Mouse (Mus musculus): ENCODE results near the gene Rnf187. TPM values are rescaled to one million over a fixed set of nuclear protein-coding genes. Genes with fewer than 3 reads are reported as not detected.
A peak's percentile ranks its signal among the peaks of the same experiment; 100 is the strongest.

Rnf187 gene
- total and polyA plus RNA-seq, 3 experiments: 185 to 195 (median 188) TPM

- DNase-seq (ENCODE audit: extremely low read depth): no peak
- peaks cover 11 to 30% of the 10 kb centered on the region in 2 experiments for H3K4me1 ChIP-seq (ENCODE audit: control insufficient read depth in 1 of 2, insufficient read depth in 2 of 2)
- peak overlapping the region in 2 of 3 experiments; percentile 85 to 96 for H3K4me3 ChIP-seq (replicated peaks in 1 of 3; ENCODE audit: low read depth in 2 of 3, low read length in 2 of 3, poor library complexity in 1 of 3)
- dilution Hi-C loops (cut with MboI; ENCODE audit: extremely low pct_ligation_motif_present, extremely low pct_unique_long_range_greater_than_20kb, low sequenced_read_pairs) (no loop called here), in situ Hi-C loops (cut with MboI; ENCODE audit: low pct_ligation_motif_present, low pct_unique_long_range_greater_than_20kb, low sequenced_read_pairs) (no loop called here)
- peak overlapping the region; percentile 22; the same call in 1 of the 2 replicates for H3K4me2 ChIP-seq (ENCODE audit: insufficient read depth, low read depth, poor library complexity, severe bottlenecking)
- H3K9ac ChIP-seq (ENCODE audit: insufficient read depth, low read depth): peak overlapping the region; percentile 8; the same call in 1 of the 2 replicates
- no peak overlapping the region for H3K27ac ChIP-seq (ENCODE audit: insufficient read depth, low read depth)
- peaks cover 23% of the 10 kb centered on the region for H3K27me3 ChIP-seq (replicated peaks)
- peaks cover 20 to 30% of the 10 kb centered on the region in 2 experiments for H3K36me3 ChIP-seq (replicated peaks in 1 of 2; ENCODE audit: control insufficient read depth in 1 of 2, insufficient read depth in 1 of 2, low read length in 1 of 2)
- TF ChIP-seq HCFC1 (IDR thresholded peaks at IDR 0.05; ENCODE audit: low read depth, low read length) (no peak), CHD1 (IDR thresholded peaks at IDR 0.05; ENCODE audit: low read depth, low read length) (no peak), CTCF (conservative IDR thresholded peaks at IDR 0.05 in 1 of 2, IDR thresholded peaks at IDR 0.05 in 1 of 2; ENCODE audit: low read depth in 2 of 2, low read length in 2 of 2) (peak in 1 of 2 experiments; percentile 22; a peak in 2 of 4 replicates), IRF4 (IDR thresholded peaks at IDR 0.05; ENCODE audit: low read depth, low read length) (0 out of 2 replicates have a peak, but pooled peaks have one; percentile 0), MXI1 (IDR thresholded peaks at IDR 0.05; ENCODE audit: low read depth, low read length) (no peak)
- H3K9me3 ChIP-seq (replicated peaks; ENCODE audit: low read length): peaks cover 6% of the 10 kb centered on the region
- peaks cover 9% of the 10 kb centered on the region for H3K79me2 ChIP-seq (replicated peaks; ENCODE audit: control insufficient read depth, extremely low read depth, insufficient read depth, poor library complexity, severe bottlenecking)
These were observed 348 bp upstream of the Rnf187 start for GRCm38 (mm10) chr11:58939088-58939439.

GRCm38 (mm10) chr11:58937909-58938308, 807 bp downstream of the Rnf187 start:
- Histone ChIP-seq H3K4me3 (replicated peaks in 1 of 3; ENCODE audit: low read depth in 2 of 3, low read length in 2 of 3, poor library complexity in 1 of 3) (peak overlapping the region; percentile 85 to 96 (median 89)), H3K9ac (ENCODE audit: insufficient read depth, low read depth) (peak overlapping the region; percentile 90), H3K79me2 (replicated peaks; ENCODE audit: control insufficient read depth, extremely low read depth, insufficient read depth, poor library complexity, severe bottlenecking) (peaks cover 9% of the 10 kb centered on the region), H3K4me1 (ENCODE audit: control insufficient read depth in 1 of 2, insufficient read depth in 2 of 2) (peaks cover 11 to 30% of the 10 kb centered on the region in 2 experiments), H3K27ac (ENCODE audit: insufficient read depth, low read depth) (no peak overlapping the region), H3K4me2 (ENCODE audit: insufficient read depth, low read depth, poor library complexity, severe bottlenecking) (peak overlapping the region; percentile 61), H3K9me3 (replicated peaks; ENCODE audit: low read length) (peaks cover 6% of the 10 kb centered on the region), H3K36me3 (replicated peaks in 1 of 2; ENCODE audit: control insufficient read depth in 1 of 2, insufficient read depth in 1 of 2, low read length in 1 of 2) (peaks cover 32 to 41% of the 10 kb centered on the region in 2 experiments), H3K27me3 (replicated peaks) (peaks cover 12% of the 10 kb centered on the region)
- dilution Hi-C loops (cut with MboI; ENCODE audit: extremely low pct_ligation_motif_present, extremely low pct_unique_long_range_greater_than_20kb, low sequenced_read_pairs) (no loop called here), in situ Hi-C loops (cut with MboI; ENCODE audit: low pct_ligation_motif_present, low pct_unique_long_range_greater_than_20kb, low sequenced_read_pairs) (no loop called here)
- DNase-seq (ENCODE audit: extremely low read depth): no peak
- TF ChIP-seq MAZ (IDR thresholded peaks at IDR 0.05; ENCODE audit: low read depth, low read length): no peak
- no peak for TF ChIP-seq CTCF (conservative IDR thresholded peaks at IDR 0.05 in 1 of 2, IDR thresholded peaks at IDR 0.05 in 1 of 2; ENCODE audit: low read depth in 2 of 2, low read length in 2 of 2)
- TF ChIP-seq TCF12 (IDR thresholded peaks at IDR 0.05; ENCODE audit: low read depth, low read length): 0 out of 2 replicates have a peak, but pooled peaks have one; percentile 30
- no peak for TF ChIP-seq ZNF384 (IDR thresholded peaks at IDR 0.05; ENCODE audit: low read depth, low read length)
- peak; percentile 61 for TF ChIP-seq NRF1 (IDR thresholded peaks at IDR 0.05; ENCODE audit: low read depth, low read length)
- TF ChIP-seq USF1 (IDR thresholded peaks at IDR 0.05; ENCODE audit: low read depth, low read length): no peak

GRCm38 (mm10) chr11:58931576-58931975, 7.1 kb downstream of the Rnf187 start:
- peaks cover 52 to 60% of the 10 kb centered on the region in 2 experiments for H3K36me3 ChIP-seq (replicated peaks in 1 of 2; ENCODE audit: control insufficient read depth in 1 of 2, insufficient read depth in 1 of 2, low read length in 1 of 2)
- peaks cover 0 to 14% of the 10 kb centered on the region in 2 experiments; a peak in 3 of 4 replicates for H3K4me1 ChIP-seq (ENCODE audit: control insufficient read depth in 1 of 2, insufficient read depth in 2 of 2)
- in situ Hi-C loops (cut with MboI; ENCODE audit: low pct_ligation_motif_present, low pct_unique_long_range_greater_than_20kb, low sequenced_read_pairs) (no loop called here), dilution Hi-C loops (cut with MboI; ENCODE audit: extremely low pct_ligation_motif_present, extremely low pct_unique_long_range_greater_than_20kb, low sequenced_read_pairs) (no loop called here)
- no peak for DNase-seq (ENCODE audit: extremely low read depth)
- H3K4me2 ChIP-seq (ENCODE audit: insufficient read depth, low read depth, poor library complexity, severe bottlenecking): no peak overlapping the region
- H3K9me3 ChIP-seq (replicated peaks; ENCODE audit: low read length): no peaks in the 10 kb centered on the region
- TF ChIP-seq SMC3 (IDR thresholded peaks at IDR 0.05; ENCODE audit: low read depth, low read length) (peak; percentile 61), CTCF (conservative IDR thresholded peaks at IDR 0.05 in 1 of 2, IDR thresholded peaks at IDR 0.05 in 1 of 2; ENCODE audit: low read depth in 2 of 2, low read length in 2 of 2) (peak; percentile 37 to 58), NELFE (IDR thresholded peaks at IDR 0.05; ENCODE audit: low read depth, low read length) (no peak), RAD21 (IDR thresholded peaks at IDR 0.05; ENCODE audit: low read depth, low read length) (peak; percentile 27)
- H3K9ac ChIP-seq (ENCODE audit: insufficient read depth, low read depth): no peak overlapping the region
- H3K27me3 ChIP-seq (replicated peaks): peaks cover 1% of the 10 kb centered on the region
- no peak overlapping the region for H3K27ac ChIP-seq (ENCODE audit: insufficient read depth, low read depth)
- H3K4me3 ChIP-seq (replicated peaks in 1 of 3; ENCODE audit: low read depth in 2 of 3, low read length in 2 of 3, poor library complexity in 1 of 3): no peak overlapping the region
- no peaks in the 10 kb centered on the region for H3K79me2 ChIP-seq (replicated peaks; ENCODE audit: control insufficient read depth, extremely low read depth, insufficient read depth, poor library complexity, severe bottlenecking)
